Mouse (Mus musculus): ENCODE measurements at regions not wholly inside any gene's neighbourhood (a gene's known extent, or its start where the extent isn't known, plus 50 kb on each side); places are given as distances from the start of the nearest gene placed in this dataset.
"Not testable (repeated sequence)": the region's sequence is repeated elsewhere in the genome, so short reads cannot be mapped to it uniquely, and the experiment has no call there.

DNA sequence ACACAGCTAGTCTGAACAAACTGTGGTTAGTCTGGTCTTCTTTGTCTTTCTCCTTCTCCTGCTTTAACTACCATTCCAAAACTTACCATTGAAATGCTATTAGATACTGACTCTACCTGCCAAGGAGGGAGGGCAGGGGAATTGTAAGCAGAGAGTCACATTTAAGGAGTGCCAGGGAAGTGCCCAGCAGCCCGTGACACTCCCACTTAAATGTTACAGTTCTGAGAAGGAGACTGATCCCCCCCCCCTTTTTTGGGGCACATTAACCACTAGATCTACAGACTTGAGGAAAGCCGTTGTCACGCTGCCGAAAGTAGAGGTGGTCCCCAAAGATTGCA lies 166.9 kb upstream of the Rgma start:
- no peak for DNase-seq

DNA sequence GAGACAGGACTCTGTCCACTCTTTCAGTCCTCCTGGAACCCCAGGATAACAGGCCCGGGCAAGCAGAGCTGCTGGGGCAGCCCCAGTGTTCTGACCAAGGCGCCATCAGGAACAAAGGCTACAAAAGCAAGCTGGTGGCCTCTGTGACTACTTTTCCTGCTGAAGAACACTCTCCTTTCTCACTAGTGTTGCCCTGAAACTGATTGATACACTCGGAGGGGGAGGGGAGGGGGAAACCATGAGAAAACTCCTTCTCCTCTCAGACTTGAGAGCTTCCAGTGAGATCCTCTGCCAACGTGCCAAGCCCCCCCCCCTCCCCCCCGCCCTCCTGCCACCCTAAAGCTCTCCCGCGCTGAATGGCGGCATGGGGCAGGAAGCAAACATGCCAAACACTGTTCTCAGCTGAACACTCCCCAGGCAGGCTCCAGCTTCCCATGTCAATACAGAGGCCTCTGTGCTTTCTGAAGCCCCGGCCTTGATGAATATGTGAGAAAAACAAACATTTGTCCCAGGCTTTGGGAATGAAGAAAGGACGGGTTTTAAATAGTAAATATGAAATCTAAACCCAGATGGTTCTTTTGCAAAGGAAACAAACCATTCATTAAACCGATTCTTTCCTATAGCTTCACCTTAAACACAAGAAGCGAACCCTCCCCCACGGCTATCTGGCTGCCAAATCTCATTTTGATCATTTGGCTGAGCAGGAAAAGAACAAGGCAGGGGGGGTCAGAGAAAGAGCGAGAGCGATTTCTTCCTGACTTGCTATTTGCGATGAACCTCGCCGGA lies 166.3 kb upstream of the Rgma start:
- DNase-seq = no peak

DNA sequence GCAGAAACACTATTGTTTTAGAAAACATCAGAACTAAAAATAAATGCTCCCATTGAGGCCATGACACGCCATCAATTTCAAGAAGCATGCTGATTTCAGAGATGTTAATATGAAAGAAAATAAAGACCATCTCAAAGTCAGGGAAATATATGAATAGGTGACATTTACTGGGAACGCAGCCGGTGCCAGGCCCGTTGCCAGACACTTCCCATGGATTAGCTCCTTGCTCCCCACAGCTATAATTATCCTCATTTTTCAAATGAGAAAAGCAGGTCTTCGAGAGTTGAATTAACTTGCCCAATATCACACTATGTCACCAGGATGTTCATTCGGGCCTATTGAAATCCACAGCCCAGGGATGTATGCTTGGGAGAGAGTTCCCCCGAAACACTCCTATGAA lies 165.2 kb upstream of the Rgma start:
- no peak for DNase-seq

DNA sequence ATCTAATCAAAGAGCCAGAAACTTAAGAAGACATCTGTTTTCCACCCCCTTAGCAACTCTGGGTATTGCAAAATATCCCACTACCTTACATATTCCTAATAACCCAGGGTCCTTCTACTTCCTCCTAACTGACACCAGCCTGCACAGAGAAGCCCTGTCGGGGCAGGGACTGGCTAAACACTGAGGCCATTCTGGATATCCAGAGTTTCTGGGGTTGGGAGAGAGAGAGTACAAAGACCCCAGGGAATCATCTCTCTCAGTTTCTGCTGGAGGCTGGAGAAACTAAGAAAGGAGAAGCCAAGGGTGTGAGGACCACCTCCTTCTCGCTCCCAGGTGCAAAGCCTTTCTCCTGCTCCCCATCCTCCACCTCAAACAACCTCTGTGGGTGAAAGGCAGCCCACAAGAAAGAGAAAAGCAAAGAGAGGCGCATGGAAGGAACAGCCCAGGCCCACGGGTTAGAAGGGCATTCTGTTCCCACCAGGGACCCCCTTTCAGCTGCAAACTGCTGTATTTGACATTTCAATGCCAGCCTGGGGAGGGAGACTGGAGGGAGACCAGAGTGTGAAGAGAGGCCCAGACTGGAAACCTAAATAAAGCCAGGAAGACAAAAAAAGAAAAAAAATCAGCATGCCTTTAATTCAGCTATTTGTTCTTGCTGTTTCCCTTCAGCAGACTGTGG lies 152.9 kb upstream of the Rgma start:
- no peak for DNase-seq

DNA sequence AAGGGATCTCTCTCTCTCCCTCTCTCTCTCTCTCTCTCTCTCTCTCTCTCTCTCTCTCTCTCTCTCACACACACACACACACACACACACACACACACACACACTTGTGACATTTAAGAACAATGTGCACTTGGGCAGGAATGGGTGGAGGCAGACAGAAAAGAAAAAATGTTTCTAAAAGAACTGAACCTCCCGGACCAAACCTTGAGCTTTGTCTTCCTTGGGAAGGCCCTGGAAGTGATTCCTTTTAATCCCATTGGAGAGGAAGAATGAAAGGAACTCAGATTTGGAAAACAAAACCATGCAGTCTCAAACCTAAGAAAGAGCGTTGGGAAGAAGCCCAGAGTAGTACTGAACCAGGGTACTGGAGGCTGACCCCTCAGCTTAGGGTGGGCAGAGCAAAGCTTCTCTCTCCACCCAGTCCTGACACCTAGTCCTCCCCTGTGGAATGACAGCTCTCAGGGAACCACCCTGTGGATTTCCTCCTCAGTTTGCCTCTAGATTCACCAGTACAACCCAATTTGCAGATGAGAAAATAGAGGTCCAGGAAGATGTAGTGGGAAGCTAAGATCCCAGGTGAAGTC lies 152.3 kb upstream of the Rgma start:
- no peak for DNase-seq

DNA sequence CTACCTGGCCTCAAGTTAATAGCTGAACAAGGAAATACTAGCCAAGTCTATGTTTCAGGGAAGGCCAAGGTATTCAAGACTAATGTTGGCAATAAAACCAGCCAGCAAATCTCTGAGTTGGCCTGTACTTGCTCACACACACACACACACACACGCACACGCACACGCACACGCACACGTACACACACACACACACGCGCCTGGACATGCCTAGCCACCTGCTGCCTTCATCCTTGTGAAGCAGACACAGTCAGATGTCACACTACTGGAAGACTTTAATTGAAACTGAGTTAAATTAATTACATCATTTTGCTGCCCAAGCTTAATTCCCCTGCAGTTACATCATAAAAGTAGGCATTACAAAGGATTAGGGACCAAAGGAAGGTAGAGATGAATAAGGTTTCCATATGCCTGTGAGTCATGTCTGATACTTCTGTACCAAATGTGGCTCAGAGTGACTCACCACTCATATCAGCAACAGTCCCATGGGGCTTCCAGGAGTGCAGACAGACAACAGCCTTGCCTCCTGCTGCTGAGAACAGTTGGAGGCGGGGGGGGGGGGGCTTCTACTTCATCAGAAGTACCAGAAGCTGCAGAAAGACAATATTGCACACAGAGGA lies 141.7 kb upstream of the Rgma start:
- no peak for DNase-seq

DNA sequence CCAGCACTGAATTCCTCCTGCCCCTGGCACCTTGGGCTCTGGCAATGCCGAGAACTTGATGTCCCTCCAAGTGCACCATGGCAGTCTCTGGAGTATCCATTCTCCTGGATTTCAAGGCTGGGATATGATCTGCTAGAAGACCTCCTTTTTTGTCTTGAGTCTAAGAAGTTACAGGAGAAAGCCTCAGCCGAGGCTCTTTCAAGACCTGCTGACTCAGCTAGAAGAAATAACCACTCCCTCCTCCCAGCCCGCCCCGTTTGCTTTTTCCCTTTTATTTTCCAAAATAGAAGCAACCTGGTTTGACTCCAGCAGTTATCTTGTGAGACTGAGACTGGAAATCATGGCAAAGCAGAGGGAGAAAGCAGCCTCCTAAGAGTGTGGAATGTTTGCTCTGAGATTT lies 136.8 kb upstream of the Rgma start:
- no peak for DNase-seq

DNA sequence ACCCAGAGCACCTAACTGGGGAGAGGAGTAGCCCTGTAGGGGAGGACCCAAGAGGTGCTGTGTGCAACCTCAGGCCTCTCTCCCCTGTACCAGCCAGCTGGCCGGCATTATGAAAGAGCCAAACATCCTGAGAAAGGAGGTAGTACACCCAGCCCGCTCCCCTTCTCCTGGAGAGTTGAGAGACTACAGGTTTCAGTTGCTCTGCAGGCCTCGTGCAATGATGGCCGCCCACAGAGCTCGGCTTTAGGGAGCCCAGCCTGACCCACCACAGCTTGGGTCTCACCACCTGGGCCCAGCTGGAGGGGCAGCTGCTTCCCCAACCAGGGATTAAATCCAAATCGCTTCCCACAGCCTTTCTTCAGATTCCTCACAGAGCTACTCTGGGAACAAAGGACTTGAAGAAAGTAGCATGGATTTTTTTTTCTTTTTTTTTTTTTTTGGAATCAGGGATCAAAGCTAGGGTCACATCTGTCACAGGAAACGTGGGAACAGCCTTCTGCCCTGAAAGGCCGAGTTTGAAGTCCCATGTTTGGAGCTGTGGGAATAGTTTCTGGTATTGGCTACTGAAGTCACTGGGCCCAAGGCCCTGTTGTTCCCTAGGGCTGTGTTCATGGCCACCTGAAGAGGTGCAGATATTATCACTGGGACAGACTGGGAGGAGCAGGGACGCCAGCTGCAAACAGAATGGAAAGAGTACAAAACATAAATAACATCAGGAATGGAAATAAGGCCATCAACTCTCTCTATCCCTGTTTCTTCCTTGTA lies 131.5 kb upstream of the Rgma start:
- peak; percentile 6 for DNase-seq

DNA sequence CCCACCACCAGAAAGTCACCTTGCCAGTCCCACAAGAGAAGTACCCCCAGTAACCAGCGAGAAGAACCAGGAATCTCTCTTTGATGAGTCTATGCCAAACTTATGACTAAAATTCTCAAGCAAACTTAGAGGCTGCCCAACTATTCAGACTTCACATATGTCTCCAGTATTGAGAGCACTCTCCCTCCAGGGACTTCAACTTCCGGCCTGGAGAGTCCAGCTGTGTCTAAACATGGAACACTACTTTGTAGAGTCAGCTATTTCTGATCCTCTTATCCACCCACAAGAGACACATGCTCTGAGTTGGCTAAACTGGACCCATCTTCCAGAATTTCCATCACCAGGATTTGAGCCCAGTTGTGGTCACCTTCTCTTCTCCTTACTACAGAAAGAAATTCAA lies 129.9 kb upstream of the Rgma start:
- DNase-seq = no peak

DNA sequence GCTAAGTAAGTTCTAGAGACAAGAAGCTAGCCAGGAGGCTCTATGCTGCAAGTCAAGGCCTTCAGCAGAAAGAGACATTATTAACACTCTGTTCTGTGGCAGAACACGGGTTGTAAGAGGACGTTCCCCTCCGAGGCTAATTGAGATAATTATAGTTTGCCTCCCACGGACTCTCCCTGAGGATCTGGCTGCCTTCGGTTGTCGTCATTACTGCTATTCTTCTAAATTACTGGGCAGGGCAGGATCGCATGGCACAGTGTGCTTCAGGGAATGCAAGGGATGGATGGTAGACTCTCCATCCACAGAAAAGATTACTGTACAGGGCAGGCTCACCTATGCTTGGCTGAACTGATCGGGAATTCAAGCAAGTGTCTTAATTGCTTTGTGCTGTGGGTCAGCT lies 124.7 kb upstream of the Rgma start:
- no peak for DNase-seq

DNA sequence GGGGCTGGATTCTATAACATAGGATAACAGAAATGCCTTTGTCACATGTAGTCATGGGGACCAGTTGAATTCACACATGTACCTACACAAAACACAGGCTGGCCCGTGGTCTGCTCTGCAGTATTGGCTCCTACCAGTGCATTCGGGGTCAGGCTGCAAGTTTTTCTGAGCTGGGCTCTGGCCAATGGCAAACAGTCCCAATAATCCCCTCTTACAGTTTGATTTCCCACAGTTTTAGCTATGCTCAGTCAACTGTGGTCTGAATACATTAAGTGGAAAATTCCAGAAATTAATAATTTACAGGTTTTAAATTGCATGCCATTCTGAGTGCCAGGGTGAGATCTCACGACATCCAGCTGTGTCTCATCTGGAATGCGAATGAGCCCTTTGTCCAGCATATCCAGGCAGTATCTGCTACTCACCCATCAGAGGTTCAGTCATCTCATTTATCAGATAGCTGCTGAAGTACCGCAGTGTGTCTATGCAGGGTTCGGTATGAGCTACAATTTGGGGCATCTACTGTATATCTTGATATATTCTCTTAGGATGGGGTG lies 124.0 kb upstream of the Rgma start:
- DNase-seq = no peak

DNA sequence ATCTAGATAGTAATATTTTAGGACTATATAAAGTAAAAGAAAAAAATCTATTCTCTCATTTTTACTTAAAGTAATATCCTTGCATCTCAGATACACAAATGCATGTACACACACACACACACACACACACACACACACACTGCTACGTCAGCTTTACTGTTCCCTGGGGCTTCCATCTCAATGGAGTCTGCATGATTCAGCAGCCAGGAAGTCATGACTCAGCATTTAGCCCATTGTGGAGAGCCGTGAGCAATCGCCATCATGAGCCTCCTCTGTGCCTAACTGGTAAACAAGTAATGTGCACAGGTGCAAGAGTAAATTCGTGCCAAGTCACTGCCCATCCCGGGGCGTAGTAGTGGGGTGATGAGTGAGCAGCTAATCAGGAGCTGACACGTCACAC lies 120.3 kb upstream of the Rgma start:
- DNase-seq = not testable (repeated sequence)

DNA sequence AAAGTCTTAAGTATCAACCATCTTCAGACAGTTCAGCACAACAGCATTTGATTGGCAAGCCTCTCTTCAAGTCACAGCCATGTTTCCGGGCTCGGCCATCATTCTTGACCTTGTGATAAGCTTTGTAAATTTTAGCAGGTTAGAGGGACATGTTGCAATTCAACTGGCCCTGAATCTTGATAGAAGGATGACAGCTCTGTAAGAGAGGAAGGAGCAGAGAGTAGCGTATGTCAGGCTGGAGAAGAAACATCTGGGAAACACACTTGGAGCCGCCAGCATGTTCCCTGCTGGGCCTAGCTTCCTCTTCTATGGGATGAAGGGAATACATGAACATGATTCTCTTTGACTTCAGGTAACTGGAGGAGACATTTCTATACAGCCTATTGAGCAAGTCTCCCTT lies 115.2 kb upstream of the Rgma start:
- DNase-seq = no peak

DNA sequence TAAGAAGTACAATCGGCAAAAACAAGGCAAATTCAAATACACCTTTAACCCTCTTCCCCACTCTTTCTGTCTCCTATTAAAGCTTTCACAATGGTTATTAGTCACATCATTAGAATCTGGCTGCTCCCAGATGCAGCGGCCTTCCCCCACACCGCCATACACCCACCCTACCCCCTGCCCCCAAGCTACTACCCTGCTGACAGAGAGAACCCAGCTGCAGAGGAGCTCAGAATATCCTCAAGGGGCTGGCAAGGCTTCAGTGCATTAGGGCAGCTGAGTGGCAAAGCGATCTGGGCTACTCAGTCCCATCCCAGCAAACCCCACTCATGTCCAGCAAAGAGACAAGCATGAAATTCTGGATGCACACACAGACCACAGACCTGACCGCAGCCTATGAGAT lies 113.6 kb upstream of the Rgma start:
- DNase-seq = no peak

DNA sequence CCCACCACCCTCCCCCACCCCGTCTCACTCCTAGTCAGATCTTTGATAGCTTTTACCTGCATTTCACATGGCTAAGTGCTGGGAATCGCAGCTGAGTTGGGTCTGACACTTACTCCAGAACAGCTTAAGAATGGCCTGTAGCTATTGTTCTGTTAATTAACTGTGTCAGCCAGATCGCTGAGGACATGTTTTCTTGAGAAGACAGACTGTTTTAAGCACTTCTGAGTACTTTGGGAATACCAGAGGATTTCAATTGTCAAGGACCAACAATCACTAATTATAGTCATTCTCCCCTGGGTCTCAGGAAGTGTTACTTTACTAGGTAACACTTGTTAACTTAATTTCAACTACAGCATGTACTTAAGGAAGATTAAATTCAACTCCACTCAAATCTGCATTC lies 112.8 kb upstream of the Rgma start:
- no peak for DNase-seq

DNA sequence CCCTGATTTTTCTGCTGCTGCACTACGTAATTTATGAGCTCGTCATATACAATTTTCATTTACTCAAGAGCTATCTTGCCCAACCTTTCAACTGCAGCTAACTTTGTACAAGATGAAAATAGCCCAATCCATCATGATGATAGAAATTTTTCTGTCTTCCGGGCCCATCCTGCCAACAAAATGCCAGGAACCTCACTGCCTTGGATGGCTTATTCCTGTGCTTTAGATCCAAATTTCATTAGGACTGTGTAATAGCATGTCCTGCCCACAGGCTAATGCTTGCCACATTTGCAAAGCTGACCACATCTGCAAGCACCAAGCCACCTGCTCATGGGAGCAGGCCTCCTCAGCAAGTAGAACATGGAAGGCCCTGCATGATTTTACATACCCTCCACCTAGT lies 105.7 kb upstream of the Rgma start:
- no peak for DNase-seq

DNA sequence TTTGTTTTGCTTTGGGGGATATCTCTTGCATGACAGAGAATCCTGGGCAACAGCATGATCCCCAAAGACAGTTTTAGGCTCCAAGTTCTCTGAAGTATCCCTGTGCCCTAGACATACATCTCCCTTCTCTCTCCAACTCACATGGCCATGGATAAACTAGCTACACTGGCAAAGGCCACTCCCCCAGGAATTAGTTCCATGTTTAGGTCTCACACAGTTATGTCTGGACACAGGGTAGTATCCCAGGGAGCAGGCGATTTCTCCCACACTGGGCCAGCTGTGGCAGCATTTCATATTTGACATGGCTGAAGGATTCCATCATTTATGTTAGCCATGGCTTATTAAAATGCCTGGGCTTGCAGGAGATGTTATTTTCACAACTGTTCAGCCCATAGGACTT lies 102.5 kb upstream of the Rgma start:
- DNase-seq = no peak

DNA sequence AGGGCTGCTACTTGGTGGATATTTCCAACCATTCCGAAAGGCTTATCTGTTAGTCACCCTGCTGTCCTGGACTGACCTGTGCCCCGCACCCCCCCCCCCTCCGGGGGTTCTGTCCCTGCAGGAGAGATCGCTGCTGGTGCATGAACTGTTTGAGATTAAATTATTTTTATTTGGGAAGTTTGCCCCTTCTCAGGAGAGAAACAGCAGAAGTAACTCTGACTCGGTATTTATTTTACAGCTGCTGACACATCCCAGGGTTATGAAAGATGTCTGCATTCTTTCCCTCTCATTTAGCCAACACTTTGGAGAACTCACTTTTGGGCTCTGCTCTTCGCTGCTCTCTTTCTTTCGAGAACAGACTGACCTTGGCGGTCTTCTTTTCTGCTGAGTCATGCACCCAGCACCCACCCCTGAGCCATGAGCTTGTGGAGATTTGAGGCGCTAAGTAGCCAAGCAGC lies 99.5 kb upstream of the Rgma start:
- no peak for DNase-seq

DNA sequence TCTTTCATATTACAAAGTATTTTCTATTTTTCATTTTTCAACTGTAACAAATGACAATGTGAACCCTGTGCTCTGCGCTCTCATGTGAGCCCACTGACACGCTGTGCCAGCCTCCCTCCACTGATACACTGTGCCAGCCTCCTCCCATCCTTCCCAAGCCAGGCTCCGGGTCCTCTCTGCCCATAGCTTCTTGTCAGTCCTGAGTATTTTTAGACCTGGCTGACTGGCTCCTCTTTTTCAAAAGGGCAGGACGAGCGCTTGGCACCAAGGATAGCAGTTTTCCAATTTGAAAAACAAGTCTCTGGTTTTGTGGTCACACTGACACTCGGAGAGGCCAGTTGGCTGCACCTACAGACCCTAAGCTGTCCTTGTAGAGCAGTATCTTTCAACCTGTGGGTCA lies 96.7 kb upstream of the Rgma start:
- DNase-seq = no peak

DNA sequence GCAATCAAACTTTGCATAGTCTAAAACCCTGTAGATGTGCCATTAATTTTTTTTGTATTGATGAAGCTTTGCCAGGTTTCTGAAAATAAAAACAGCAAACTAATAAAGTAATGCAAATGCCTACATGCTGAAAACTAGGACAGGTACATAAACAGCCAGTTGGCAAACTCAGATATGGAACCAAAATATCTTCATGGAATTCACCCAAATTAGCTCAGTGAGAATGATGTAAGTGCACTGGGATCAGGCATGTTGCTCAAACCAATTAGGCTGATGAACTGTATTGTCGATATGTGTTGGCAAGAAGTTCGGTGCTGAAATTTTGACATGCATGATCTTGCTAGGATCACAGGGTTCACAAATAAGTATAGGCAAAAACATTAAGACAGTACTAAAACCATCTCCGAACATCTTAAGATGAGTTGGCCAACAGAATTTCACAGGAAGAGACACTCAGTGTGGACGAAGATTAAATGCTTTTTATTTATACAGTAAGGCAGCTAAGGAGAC lies 95.3 kb upstream of the Rgma start:
- no peak for DNase-seq

DNA sequence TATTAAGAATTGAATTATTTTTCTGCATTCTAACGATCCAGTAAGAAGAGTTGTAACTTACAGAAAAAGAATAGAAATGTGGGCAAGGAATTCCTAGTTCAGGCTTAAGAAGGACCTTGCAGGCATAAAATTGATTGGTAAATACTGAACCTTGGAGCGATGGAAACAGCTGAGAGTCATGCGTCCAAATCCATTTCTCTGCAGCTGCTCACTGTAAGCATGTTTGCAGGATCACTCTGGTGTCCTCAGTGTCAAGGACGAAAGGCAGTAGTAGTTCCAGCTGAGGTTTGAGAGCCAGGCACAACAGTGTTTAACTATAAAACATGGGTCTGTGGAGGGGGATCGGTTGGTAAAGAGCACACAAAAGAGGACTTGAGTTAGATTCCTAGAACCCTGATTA lies 89.1 kb upstream of the Rgma start:
- DNase-seq = no peak

DNA sequence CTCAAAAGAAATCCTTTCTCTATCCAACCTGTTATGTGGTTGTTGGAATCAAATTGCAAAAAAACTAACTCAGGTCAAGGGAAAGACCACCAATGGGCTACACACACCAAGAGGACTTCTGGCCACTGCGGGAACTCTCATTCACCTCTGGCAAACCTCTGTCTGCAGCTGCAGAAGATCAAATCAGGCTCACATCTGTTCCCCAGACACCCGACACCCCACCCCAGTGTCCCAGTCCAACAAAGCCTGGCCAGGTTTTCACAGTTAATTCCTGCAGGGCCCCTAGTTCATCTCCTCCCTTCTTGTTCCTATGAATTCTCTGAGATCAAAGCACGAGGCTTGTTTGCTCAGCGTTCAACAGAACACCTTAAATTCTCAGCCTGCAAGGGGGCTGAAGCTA lies 82.0 kb upstream of the Rgma start:
- DNase-seq = no peak

DNA sequence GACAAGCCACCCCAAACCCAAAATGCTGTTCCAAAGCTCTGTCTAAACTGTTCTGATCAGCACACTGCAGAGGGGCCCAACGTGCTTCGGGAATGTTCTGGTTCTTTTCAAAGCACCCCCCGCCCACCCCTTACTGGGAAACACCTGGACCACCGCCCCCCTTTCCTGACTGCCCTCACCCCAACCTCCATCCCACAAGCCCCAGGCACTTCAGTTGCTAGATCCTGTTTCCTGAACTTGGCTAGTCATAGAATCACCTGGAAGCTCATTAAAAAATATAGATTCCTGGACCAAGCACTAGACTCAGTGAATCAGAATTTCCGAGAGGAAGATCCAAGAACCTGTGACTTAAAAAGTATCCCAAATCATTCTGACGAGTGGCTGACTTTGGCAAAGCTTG lies 80.9 kb upstream of the Rgma start:
- no peak for DNase-seq
